Mouse (Mus musculus) small intestine, adult 2 months (tissue): ENCODE results near the gene Mcm8.

Experiments
- CTCF ChIP-seq: fragments of 200-500 bp; IDR thresholded peaks from 2 replicates; pipeline ENCODE4 v1.5.1; 2012; ENCODE audit warnings: low read depth, mild to moderate bottlenecking, control low read depth, inconsistent platforms, low read length, moderate library complexity, mixed read lengths; ENCODE audit not compliant: insufficient replicate concordance, insufficient read length; ENCODE audit errors: extremely low read depth
- POLR2A ChIP-seq: fragments of 200-500 bp; IDR thresholded peaks from 2 replicates; pipeline ENCODE4 v1.6.1; 2012; ENCODE audit warnings: low read depth, mild to moderate bottlenecking, control low read depth, inconsistent platforms, low read length, moderate library complexity

DNA sequence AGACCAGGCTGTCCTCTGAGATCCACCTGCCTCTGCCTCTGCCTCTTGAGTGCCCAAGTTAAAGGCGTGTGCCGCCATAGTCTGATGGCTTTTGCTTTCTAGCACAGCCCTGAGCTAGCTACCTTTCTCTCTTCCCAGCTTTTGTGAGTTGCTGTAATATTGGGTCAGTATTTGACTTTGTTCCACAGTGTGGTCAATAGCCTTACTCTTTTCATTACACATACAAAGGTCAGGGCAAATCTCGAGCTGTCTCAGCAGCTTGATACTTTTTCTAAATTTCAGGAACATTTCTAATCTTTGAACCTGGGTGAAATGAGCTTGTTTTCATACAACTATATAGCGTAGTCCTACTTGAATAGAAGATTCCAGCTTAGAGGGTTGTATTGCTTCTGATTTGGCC lies 32.4 kb downstream of the Mcm8 start:
- TF ChIP-seq CTCF (no peak), POLR2A (no peak)
